Mouse (Mus musculus) gastrocnemius, adult 8-10 months (tissue): ENCODE data around the gene Ugt1a7c. TPM values are rescaled to one million over a fixed set of nuclear protein-coding genes. Genes with fewer than 3 reads are reported as not detected.
"Not testable (repeated sequence)": the region's sequence is repeated elsewhere in the genome, so short reads cannot be mapped to it uniquely, and the experiment has no call there.

Experiments
- DNase-seq, 2 experiments: peaks; one replicate each; pipeline ENCODE4 v3.0.0; 2022; ENCODE audit warnings: low spot score in 2 of 2
- total RNA-seq, 4 experiments: library from RNA; stranded (reverse); gene quantifications; 2 replicates each; pipeline ENCODE4 v1.2.4; 2022

The Ugt1a7c gene
- total RNA-seq, 4 experiments from 2014 or later, result 0.11 to 0.44 TPM; not detected in 2

GRCm38 (mm10) chr1:88112769-88113168 lies 17.9 kb downstream of the Ugt1a7c start:
- not testable (repeated sequence) for DNase-seq

GRCm38 (mm10) chr1:88120550-88120949 lies 25.7 kb downstream of the Ugt1a7c start:
- DNase-seq, result not testable (repeated sequence)

GRCm38 (mm10) chr1:88121521-88121920 lies 26.7 kb downstream of the Ugt1a7c start:
- DNase-seq, result not testable (repeated sequence)

GRCm38 (mm10) chr1:88125827-88126360 lies 31.0 kb downstream of the Ugt1a7c start:
- not testable (repeated sequence) for DNase-seq

- DNase-seq, result not testable (repeated sequence)
Observed at GRCm38 (mm10) chr1:88129091-88129490, 34.2 kb downstream of the Ugt1a7c start.

GRCm38 (mm10) chr1:88130223-88130622 lies 35.4 kb downstream of the Ugt1a7c start:
- not testable (repeated sequence) for DNase-seq

GRCm38 (mm10) chr1:88133908-88134456 lies 39.1 kb downstream of the Ugt1a7c start:
- no peak for DNase-seq

GRCm38 (mm10) chr1:88134457-88135011 lies 39.7 kb downstream of the Ugt1a7c start, which contains the start of gene Ugt1a6a:
Gene Ugt1a6a (plus strand): TSS chr1:88134809.
- not testable (repeated sequence) for DNase-seq

GRCm38 (mm10) chr1:88135229-88135904 lies 40.5 kb downstream of the Ugt1a7c start:
- not testable (repeated sequence) for DNase-seq

- DNase-seq, result no peak
Observed at GRCm38 (mm10) chr1:88136646-88137045, 41.8 kb downstream of the Ugt1a7c start.

- no peak for DNase-seq
Observed at GRCm38 (mm10) chr1:88137264-88137663, 42.4 kb downstream of the Ugt1a7c start.

- no peak for DNase-seq
Observed at GRCm38 (mm10) chr1:88138145-88138544, 43.3 kb downstream of the Ugt1a7c start.

- not testable (repeated sequence) for DNase-seq
Observed at GRCm38 (mm10) chr1:88140492-88140891, 45.6 kb downstream of the Ugt1a7c start.

GRCm38 (mm10) chr1:88143966-88144675 lies 49.3 kb downstream of the Ugt1a7c start:
- peak in 1 of 2 experiments; percentile 4 for DNase-seq

- DNase-seq, result not testable (repeated sequence)
Observed at GRCm38 (mm10) chr1:88145278-88145677, 50.4 kb downstream of the Ugt1a7c start.

GRCm38 (mm10) chr1:88150133-88150532 lies 55.3 kb downstream of the Ugt1a7c start:
- not testable (repeated sequence) for DNase-seq

- no peak for DNase-seq
Observed at GRCm38 (mm10) chr1:88158430-88158829, 63.6 kb downstream of the Ugt1a7c start.

GRCm38 (mm10) chr1:88165711-88166110 lies 70.8 kb downstream of the Ugt1a7c start, which contains the start of gene Ugt1a5:
Gene Ugt1a5 (plus strand): TSS chr1:88166012.
- no peak for DNase-seq

- DNase-seq, result not testable (repeated sequence)
Observed at GRCm38 (mm10) chr1:88172190-88172589, 77.3 kb downstream of the Ugt1a7c start.

- no peak for DNase-seq
Observed at GRCm38 (mm10) chr1:88179657-88180056, 84.8 kb downstream of the Ugt1a7c start.

- DNase-seq, result no peak
Observed at GRCm38 (mm10) chr1:88186325-88186935, 91.6 kb downstream of the Ugt1a7c start.
